Mouse (Mus musculus): ENCODE measurements around the gene Nde1. TPM values are rescaled to one million over a fixed set of nuclear protein-coding genes. Genes with fewer than 3 reads are reported as not detected.

Nde1 gene
- total RNA-seq, 1 experiment = 61.3 TPM

DNA sequence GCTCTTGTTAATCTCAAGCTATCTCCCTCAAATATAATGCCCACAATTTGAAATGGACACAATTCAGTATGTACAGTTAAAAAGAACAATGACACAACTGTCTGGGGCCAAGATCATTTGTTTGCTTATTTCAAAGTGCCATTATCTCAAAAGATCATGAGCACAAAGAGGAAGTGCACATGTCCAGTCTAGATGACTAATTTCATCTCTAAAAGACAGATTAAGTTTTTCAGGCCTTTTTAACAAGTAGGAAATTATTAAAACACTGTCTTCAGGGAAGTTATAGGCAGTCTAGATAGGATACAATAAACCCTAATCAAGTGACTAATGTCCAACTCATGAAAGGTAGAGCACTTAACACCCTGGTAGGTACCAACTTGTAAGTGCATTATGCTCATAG lies 34.1 kb upstream of the Nde1 start:
- Histone ChIP-seq H3K9ac (ENCODE audit: insufficient read depth, low read depth, low read length, poor library complexity, severe bottlenecking) (no peak overlapping the region), H3K9me3 (ENCODE audit: control insufficient read depth, insufficient read depth, low read depth, low read length) (no peaks in the 10 kb centered on the region), H3K36me3 (ENCODE audit: control insufficient read depth, insufficient read depth, low read length, poor library complexity, severe bottlenecking) (peaks cover 21% of the 10 kb centered on the region), H3K27ac (ENCODE audit: insufficient read depth, low read depth, low read length, poor library complexity, severe bottlenecking) (no peak overlapping the region), H3K4me1 (ENCODE audit: control insufficient read depth in 2 of 2, insufficient read depth in 2 of 2, low read length in 2 of 2, poor library complexity in 1 of 2) (peaks cover 0 to 6% of the 10 kb centered on the region in 2 experiments; a peak in 2 of 4 replicates), H3K4me3 (ENCODE audit: insufficient read depth in 1 of 2, low read depth in 1 of 2, low read length in 2 of 2, poor library complexity in 1 of 2, severe bottlenecking in 1 of 2) (no peak overlapping the region)
- in situ Hi-C loops (cut with MboI; ENCODE audit: low sequenced_read_pairs in 2 of 2, unreplicated experiment in 2 of 2) = loop anchor here in 1 of 2 experiments (10.0 kb wide), 1 partner anchor 224 kb away; the partner anchor contains the start of genes Mpv17l and Pdxdc1
- no peak for DNase-seq (ENCODE audit: low read depth, low spot score)
- TF ChIP-seq MAFK (IDR thresholded peaks at IDR 0.05; ENCODE audit: insufficient read depth, low read depth, low read length) = no peak
- no peak for TF ChIP-seq ZNF384 (IDR thresholded peaks at IDR 0.05; ENCODE audit: low read depth, low read length)
- no peak for TF ChIP-seq CHD2 (IDR thresholded peaks at IDR 0.05; ENCODE audit: low read depth, low read length)
- no peak for TF ChIP-seq HCFC1 (IDR thresholded peaks at IDR 0.05; ENCODE audit: borderline replicate concordance, insufficient read depth, low read length)
- no peak for TF ChIP-seq ZC3H11A (IDR thresholded peaks at IDR 0.05; ENCODE audit: borderline replicate concordance, low read depth, low read length)

DNA sequence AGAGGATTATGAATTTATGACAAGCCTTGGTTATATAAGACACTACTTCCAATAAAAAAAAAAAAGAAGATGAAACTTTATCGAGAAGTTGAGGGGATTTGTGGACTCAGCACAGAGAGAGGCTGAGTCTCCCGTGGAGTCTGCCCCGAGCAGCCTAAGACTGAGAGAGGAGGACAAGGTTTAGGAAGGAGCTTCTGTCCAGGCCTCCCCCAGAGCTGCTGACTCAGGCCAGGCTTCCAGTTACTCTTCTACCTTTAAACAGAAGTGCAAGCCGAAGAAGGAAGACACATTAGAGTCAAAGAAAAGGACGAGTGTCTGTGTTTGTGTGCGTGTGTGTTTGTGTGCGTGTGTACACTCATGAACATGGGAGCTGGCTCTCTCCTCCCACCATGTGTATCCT lies 32.3 kb upstream of the Nde1 start:
- Histone ChIP-seq H3K9ac (ENCODE audit: insufficient read depth, low read depth, low read length, poor library complexity, severe bottlenecking) (no peak overlapping the region), H3K4me1 (ENCODE audit: control insufficient read depth in 2 of 2, insufficient read depth in 2 of 2, low read length in 2 of 2, poor library complexity in 1 of 2) (no peaks in the 10 kb centered on the region), H3K4me3 (ENCODE audit: insufficient read depth in 1 of 2, low read depth in 1 of 2, low read length in 2 of 2, poor library complexity in 1 of 2, severe bottlenecking in 1 of 2) (no peak overlapping the region), H3K27ac (ENCODE audit: insufficient read depth, low read depth, low read length, poor library complexity, severe bottlenecking) (no peak overlapping the region), H3K36me3 (ENCODE audit: control insufficient read depth, insufficient read depth, low read length, poor library complexity, severe bottlenecking) (peaks cover 21% of the 10 kb centered on the region), H3K9me3 (ENCODE audit: control insufficient read depth, insufficient read depth, low read depth, low read length) (no peaks in the 10 kb centered on the region)
- no peak for DNase-seq (ENCODE audit: low read depth, low spot score)
- no peak for TF ChIP-seq ZNF384 (IDR thresholded peaks at IDR 0.05; ENCODE audit: low read depth, low read length)
- no peak for TF ChIP-seq ZC3H11A (IDR thresholded peaks at IDR 0.05; ENCODE audit: borderline replicate concordance, low read depth, low read length)
- no peak for TF ChIP-seq HCFC1 (IDR thresholded peaks at IDR 0.05; ENCODE audit: borderline replicate concordance, insufficient read depth, low read length)
- TF ChIP-seq MAFK (IDR thresholded peaks at IDR 0.05; ENCODE audit: insufficient read depth, low read depth, low read length) = no peak
- TF ChIP-seq CHD2 (IDR thresholded peaks at IDR 0.05; ENCODE audit: low read depth, low read length) = no peak
- in situ Hi-C loops (cut with MboI; ENCODE audit: low sequenced_read_pairs in 2 of 2, unreplicated experiment in 2 of 2) = no loop called here

DNA sequence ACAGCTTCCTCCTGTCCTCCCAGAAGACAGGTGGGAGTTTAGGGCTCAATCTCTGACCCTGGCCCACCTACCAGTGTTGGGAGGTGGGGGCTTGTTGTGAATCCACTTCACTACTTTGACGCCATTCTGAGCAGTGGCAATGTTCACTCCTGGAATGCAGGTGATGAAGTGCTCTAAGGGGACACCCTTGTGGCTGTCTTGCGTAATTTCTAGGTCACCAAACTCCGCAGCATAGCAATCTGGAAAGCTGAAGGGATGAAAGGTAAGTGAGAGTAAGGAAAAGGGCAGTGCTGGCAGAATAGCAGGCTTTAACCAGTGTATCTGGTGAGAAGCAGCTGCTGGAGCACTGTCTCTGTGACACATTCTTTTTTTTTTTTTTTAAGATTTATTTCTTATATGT lies 31.7 kb upstream of the Nde1 start:
- Histone ChIP-seq H3K36me3 (ENCODE audit: control insufficient read depth, insufficient read depth, low read length, poor library complexity, severe bottlenecking) (peaks cover 23% of the 10 kb centered on the region), H3K9me3 (ENCODE audit: control insufficient read depth, insufficient read depth, low read depth, low read length) (no peaks in the 10 kb centered on the region), H3K4me3 (ENCODE audit: insufficient read depth in 1 of 2, low read depth in 1 of 2, low read length in 2 of 2, poor library complexity in 1 of 2, severe bottlenecking in 1 of 2) (no peak overlapping the region), H3K9ac (ENCODE audit: insufficient read depth, low read depth, low read length, poor library complexity, severe bottlenecking) (no peak overlapping the region), H3K27ac (ENCODE audit: insufficient read depth, low read depth, low read length, poor library complexity, severe bottlenecking) (no peak overlapping the region), H3K4me1 (ENCODE audit: control insufficient read depth in 2 of 2, insufficient read depth in 2 of 2, low read length in 2 of 2, poor library complexity in 1 of 2) (no peaks in the 10 kb centered on the region)
- TF ChIP-seq MAFK (IDR thresholded peaks at IDR 0.05; ENCODE audit: insufficient read depth, low read depth, low read length) = no peak
- no peak; the same call in 1 of the 2 replicates for TF ChIP-seq ZC3H11A (IDR thresholded peaks at IDR 0.05; ENCODE audit: borderline replicate concordance, low read depth, low read length)
- no peak for TF ChIP-seq CHD2 (IDR thresholded peaks at IDR 0.05; ENCODE audit: low read depth, low read length)
- no peak for TF ChIP-seq ZNF384 (IDR thresholded peaks at IDR 0.05; ENCODE audit: low read depth, low read length)
- no peak for TF ChIP-seq HCFC1 (IDR thresholded peaks at IDR 0.05; ENCODE audit: borderline replicate concordance, insufficient read depth, low read length)
- in situ Hi-C loops (cut with MboI; ENCODE audit: low sequenced_read_pairs in 2 of 2, unreplicated experiment in 2 of 2) = no loop called here
- DNase-seq (ENCODE audit: low read depth, low spot score) = no peak

DNA sequence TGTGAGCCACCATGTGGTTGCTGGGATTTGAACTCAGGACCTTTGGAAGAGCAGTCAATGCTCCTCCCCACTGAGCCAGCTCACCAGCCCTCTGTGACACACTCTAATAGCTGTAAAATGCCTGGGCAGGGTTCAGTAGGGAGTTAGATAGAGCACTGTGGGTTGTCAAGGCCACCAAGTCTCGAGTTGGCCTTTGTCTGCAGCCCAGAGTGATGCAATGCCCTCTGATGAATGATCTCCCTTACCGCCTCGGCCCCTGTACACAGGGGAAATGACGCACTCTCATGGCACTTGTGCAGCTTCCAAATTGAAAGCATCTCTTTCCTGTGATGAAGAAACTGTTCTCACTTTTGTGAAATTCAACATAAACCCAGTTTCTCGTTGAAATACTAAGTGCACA lies 31.2 kb upstream of the Nde1 start:
- in situ Hi-C loops (cut with MboI; ENCODE audit: low sequenced_read_pairs in 2 of 2, unreplicated experiment in 2 of 2) = no loop called here
- DNase-seq (ENCODE audit: low read depth, low spot score) = no peak
- no peak for TF ChIP-seq ZC3H11A (IDR thresholded peaks at IDR 0.05; ENCODE audit: borderline replicate concordance, low read depth, low read length)
- no peak for TF ChIP-seq MAFK (IDR thresholded peaks at IDR 0.05; ENCODE audit: insufficient read depth, low read depth, low read length)
- no peak for TF ChIP-seq CHD2 (IDR thresholded peaks at IDR 0.05; ENCODE audit: low read depth, low read length)
- no peak for TF ChIP-seq HCFC1 (IDR thresholded peaks at IDR 0.05; ENCODE audit: borderline replicate concordance, insufficient read depth, low read length)
- TF ChIP-seq ZNF384 (IDR thresholded peaks at IDR 0.05; ENCODE audit: low read depth, low read length) = no peak
- Histone ChIP-seq H3K4me1 (ENCODE audit: control insufficient read depth in 2 of 2, insufficient read depth in 2 of 2, low read length in 2 of 2, poor library complexity in 1 of 2) (no peaks in the 10 kb centered on the region), H3K27ac (ENCODE audit: insufficient read depth, low read depth, low read length, poor library complexity, severe bottlenecking) (no peak overlapping the region), H3K9me3 (ENCODE audit: control insufficient read depth, insufficient read depth, low read depth, low read length) (no peaks in the 10 kb centered on the region), H3K9ac (ENCODE audit: insufficient read depth, low read depth, low read length, poor library complexity, severe bottlenecking) (no peak overlapping the region), H3K36me3 (ENCODE audit: control insufficient read depth, insufficient read depth, low read length, poor library complexity, severe bottlenecking) (peaks cover 26% of the 10 kb centered on the region), H3K4me3 (ENCODE audit: insufficient read depth in 1 of 2, low read depth in 1 of 2, low read length in 2 of 2, poor library complexity in 1 of 2, severe bottlenecking in 1 of 2) (no peak overlapping the region)

DNA sequence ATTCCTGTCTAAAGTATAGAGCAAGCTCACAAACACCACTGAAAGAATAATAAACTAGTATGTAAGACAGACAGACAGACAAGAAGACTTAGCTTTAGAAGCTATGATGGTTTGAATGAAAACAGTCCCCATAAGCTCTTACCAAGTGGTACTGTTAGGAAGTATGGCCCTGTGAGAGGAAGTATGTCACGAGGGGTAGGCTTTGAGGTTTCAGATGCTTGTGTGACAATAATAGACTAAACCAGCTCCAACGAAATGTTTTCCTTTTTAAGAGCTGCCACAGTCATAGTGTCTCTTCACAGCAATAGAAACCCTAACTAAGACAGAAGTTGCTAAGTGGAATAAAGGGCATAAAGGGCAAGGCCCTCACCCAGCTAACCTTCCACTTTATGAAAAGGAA lies 28.1 kb upstream of the Nde1 start:
- DNase-seq (ENCODE audit: low read depth, low spot score) = no peak
- Histone ChIP-seq H3K4me1 (ENCODE audit: control insufficient read depth in 2 of 2, insufficient read depth in 2 of 2, low read length in 2 of 2, poor library complexity in 1 of 2) (no peaks in the 10 kb centered on the region), H3K36me3 (ENCODE audit: control insufficient read depth, insufficient read depth, low read length, poor library complexity, severe bottlenecking) (peaks cover 21% of the 10 kb centered on the region), H3K27ac (ENCODE audit: insufficient read depth, low read depth, low read length, poor library complexity, severe bottlenecking) (no peak overlapping the region), H3K9me3 (ENCODE audit: control insufficient read depth, insufficient read depth, low read depth, low read length) (no peaks in the 10 kb centered on the region), H3K4me3 (ENCODE audit: insufficient read depth in 1 of 2, low read depth in 1 of 2, low read length in 2 of 2, poor library complexity in 1 of 2, severe bottlenecking in 1 of 2) (no peak overlapping the region), H3K9ac (ENCODE audit: insufficient read depth, low read depth, low read length, poor library complexity, severe bottlenecking) (no peak overlapping the region)
- in situ Hi-C loops (cut with MboI; ENCODE audit: low sequenced_read_pairs in 2 of 2, unreplicated experiment in 2 of 2) = no loop called here
- no peak for TF ChIP-seq ZC3H11A (IDR thresholded peaks at IDR 0.05; ENCODE audit: borderline replicate concordance, low read depth, low read length)
- no peak for TF ChIP-seq MAFK (IDR thresholded peaks at IDR 0.05; ENCODE audit: insufficient read depth, low read depth, low read length)
- no peak for TF ChIP-seq HCFC1 (IDR thresholded peaks at IDR 0.05; ENCODE audit: borderline replicate concordance, insufficient read depth, low read length)

Data from ES-E14 (cell line).